Mouse (Mus musculus): ENCODE results near the gene Ooep. TPM values are rescaled to one million over a fixed set of nuclear protein-coding genes. Genes with fewer than 3 reads are reported as not detected.
A peak's percentile ranks its signal among the peaks of the same experiment; 100 is the strongest.

The Ooep gene
- polyA plus RNA-seq (2014; fragmentation: Nextera tagmentation; extraction: Ambion mirVana), result 1.4 and 1.8 TPM in 2 replicates

DNA sequence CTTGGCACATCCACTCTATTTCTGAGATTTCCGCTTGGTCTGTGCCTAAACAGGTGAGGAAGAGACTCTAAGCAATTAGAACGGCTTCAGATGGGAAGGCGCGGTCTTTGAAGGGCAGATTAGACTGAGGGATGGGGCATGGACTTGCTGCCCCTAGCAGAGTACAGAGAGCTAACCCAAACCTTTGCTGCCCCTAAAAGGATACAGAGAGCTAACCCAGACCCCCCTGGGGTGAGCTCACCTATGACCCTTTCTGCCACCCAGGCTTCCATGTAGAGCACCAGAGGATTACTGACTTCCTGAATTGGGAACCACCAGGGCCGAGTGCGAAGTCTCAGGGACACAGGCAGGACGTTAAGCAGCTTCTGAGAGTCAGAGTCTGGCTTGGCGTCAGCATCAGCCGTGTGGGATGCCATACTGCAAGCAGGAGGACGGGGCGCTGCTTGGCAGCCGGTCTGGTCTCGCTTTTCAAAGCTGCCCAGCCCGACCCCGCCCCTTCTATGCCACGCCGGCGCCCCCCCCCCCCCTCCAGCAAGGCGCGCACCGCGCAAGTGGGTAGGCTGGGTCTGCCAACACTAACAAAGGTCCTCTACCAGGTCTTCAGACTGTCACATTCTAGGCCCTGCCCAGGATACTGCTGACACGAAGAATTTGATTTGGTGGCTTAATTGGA is at the start of gene Ooep:
Ooep (minus strand) TSS at position 613 of the 673 bp plus-strand sequence.
- WGBS, result 3% methylated on average over 19 of the region's 23 CpGs
- no peaks in the 10 kb centered on the region for H3K36me3 ChIP-seq (ENCODE audit: control insufficient read depth, insufficient read depth, low read length)
- H3K9me3 ChIP-seq (ENCODE audit: control insufficient read depth, low read length), result no peaks in the 10 kb centered on the region
- H3K4me1 ChIP-seq (ENCODE audit: control insufficient read depth, insufficient read depth, low read length), result peaks cover 6% of the 10 kb centered on the region
- peak; percentile 86 for ATAC-seq (ENCODE audit: low FRiP score)
- peak within 1 kb of the TSS; percentile 30 for H3K4me3 ChIP-seq (ENCODE audit: low read depth, low read length)
- H3K9ac ChIP-seq (ENCODE audit: low read length), result peak within 1 kb of the TSS; percentile 52
- H3K4me2 ChIP-seq, result peak within 1 kb of the TSS; percentile 64
- peak; percentile 89 for DNase-seq (ENCODE audit: low spot score, missing footprints)
- H3K27ac ChIP-seq (ENCODE audit: low read depth, low read length), result no peak within 1 kb of the TSS
- peaks cover 2% of the 10 kb centered on the region; the same call in 1 of the 2 replicates for H3K27me3 ChIP-seq (ENCODE audit: control insufficient read depth, insufficient read depth, low read length)

DNA sequence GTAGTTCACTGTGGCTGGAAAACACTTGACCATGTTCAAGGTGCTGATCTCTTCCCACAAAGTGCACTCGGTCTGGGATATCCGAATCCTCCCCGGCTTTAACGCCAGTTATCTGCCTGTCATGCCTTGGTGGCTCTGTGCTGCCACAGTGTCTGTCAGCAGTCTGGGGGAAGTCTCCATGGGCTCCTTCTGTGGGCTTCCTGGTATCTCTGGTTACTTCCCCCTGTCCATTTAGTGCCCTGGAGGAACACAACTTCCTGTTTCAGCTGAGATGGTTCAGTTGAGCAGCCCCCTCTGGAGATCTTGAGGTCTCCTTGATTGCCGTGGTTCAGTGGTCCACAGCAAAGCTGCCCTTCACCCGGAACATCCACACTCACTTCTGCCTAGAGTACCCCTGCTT is 49.7 kb upstream of the Ooep start:
- no peak overlapping the region for H3K9ac ChIP-seq (ENCODE audit: low read length)
- no peak for DNase-seq (ENCODE audit: low spot score, missing footprints)
- no peak overlapping the region for H3K4me2 ChIP-seq
- ATAC-seq (ENCODE audit: low FRiP score), result no peak
- H3K36me3 ChIP-seq (ENCODE audit: control insufficient read depth, insufficient read depth, low read length), result no peaks in the 10 kb centered on the region
- 85% methylated on average over 6 of the region's 6 CpGs for WGBS
- H3K9me3 ChIP-seq (ENCODE audit: control insufficient read depth, low read length), result no peaks in the 10 kb centered on the region
- H3K27ac ChIP-seq (ENCODE audit: low read depth, low read length), result no peak overlapping the region
- no peak overlapping the region for H3K4me3 ChIP-seq (ENCODE audit: low read depth, low read length)
- no peaks in the 10 kb centered on the region for H3K27me3 ChIP-seq (ENCODE audit: control insufficient read depth, insufficient read depth, low read length)
- H3K4me1 ChIP-seq (ENCODE audit: control insufficient read depth, insufficient read depth, low read length), result no peaks in the 10 kb centered on the region

DNA sequence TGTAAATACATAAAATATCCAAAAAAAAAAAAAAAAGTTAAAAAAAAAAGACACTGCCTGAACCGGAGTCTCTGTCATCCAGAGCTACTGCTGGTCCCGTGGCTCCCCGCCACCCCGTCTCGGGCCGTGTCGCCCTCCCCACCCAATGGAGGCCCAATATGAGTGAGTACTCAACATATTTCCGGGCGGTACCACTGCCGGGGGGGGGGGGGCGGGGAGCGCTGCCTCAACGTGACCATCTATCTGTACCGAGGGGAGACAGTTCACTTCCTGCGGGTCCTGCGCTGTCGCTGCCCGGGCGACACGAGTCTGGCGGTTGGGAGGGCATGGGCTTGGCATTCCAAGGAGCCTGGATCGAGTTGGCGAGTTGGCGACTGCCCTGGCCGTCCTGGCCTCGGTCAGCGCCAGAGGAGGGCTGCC is 48.8 kb upstream of the Ooep start:
- Histone ChIP-seq H3K27me3 (ENCODE audit: control insufficient read depth, insufficient read depth, low read length) (no peaks in the 10 kb centered on the region), H3K27ac (ENCODE audit: low read depth, low read length) (no peak overlapping the region), H3K4me2 (peak overlapping the region; percentile 39), H3K9ac (ENCODE audit: low read length) (peak overlapping the region; percentile 21; the same call in 1 of the 2 replicates), H3K4me1 (ENCODE audit: control insufficient read depth, insufficient read depth, low read length) (no peaks in the 10 kb centered on the region), H3K4me3 (ENCODE audit: low read depth, low read length) (peak overlapping the region; percentile 6), H3K9me3 (ENCODE audit: control insufficient read depth, low read length) (no peaks in the 10 kb centered on the region), H3K36me3 (ENCODE audit: control insufficient read depth, insufficient read depth, low read length) (no peaks in the 10 kb centered on the region)
- ATAC-seq (ENCODE audit: low FRiP score) (peak; percentile 63), DNase-seq (ENCODE audit: low spot score, missing footprints) (no peak)
- 27% methylated on average over 27 of the region's 27 CpGs for WGBS

DNA sequence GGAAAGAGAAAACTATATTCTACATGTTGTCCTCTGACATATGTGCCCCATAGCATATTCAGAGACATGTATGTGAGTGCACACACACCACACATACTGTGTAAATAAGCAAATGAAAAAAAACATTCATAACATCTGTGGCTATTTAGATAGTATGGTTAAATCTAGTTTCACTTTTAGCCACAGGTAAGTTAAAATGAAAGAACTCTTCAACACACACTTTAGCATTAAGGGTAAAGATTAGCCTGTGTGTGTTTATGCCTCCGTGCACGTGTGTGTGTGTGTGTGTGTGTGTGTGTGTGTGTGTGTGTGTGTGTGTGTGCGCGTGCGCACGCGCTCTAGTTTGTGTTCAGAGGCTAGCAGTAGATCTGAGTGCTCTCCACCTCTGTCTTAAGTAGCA is 23.1 kb upstream of the Ooep start:
- Histone ChIP-seq H3K4me2 (no peak overlapping the region), H3K4me3 (ENCODE audit: low read depth, low read length) (no peak overlapping the region), H3K9me3 (ENCODE audit: control insufficient read depth, low read length) (no peaks in the 10 kb centered on the region), H3K27ac (ENCODE audit: low read depth, low read length) (no peak overlapping the region), H3K4me1 (ENCODE audit: control insufficient read depth, insufficient read depth, low read length) (no peaks in the 10 kb centered on the region), H3K27me3 (ENCODE audit: control insufficient read depth, insufficient read depth, low read length) (peaks cover 10% of the 10 kb centered on the region), H3K9ac (ENCODE audit: low read length) (no peak overlapping the region), H3K36me3 (ENCODE audit: control insufficient read depth, insufficient read depth, low read length) (no peaks in the 10 kb centered on the region)
- DNase-seq (ENCODE audit: low spot score, missing footprints) (no peak), ATAC-seq (ENCODE audit: low FRiP score) (no peak)
- 94% methylated on average over 7 of the region's 7 CpGs for WGBS

DNA sequence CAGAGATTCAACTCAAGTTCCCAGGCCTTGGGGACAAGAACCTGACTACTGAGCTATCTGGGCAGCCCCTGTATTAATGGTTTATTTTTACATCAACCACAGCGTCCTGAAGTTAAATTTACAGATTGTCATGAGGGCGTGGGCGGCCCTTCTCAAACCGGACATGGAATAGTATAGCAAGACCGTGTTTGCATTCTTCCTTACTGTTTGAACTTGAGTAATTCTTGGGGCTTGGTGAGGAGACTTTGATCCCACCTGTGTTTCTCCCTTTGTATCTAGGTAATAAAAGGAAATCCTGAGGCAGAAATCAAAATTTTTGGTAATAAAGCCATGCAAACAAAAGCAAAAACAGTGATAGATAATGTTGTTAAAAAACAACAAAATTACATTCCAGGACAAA is 22.0 kb upstream of the Ooep start:
- Histone ChIP-seq H3K27me3 (ENCODE audit: control insufficient read depth, insufficient read depth, low read length) (peaks cover 20% of the 10 kb centered on the region), H3K36me3 (ENCODE audit: control insufficient read depth, insufficient read depth, low read length) (no peaks in the 10 kb centered on the region), H3K9ac (ENCODE audit: low read length) (no peak overlapping the region), H3K4me3 (ENCODE audit: low read depth, low read length) (no peak overlapping the region), H3K9me3 (ENCODE audit: control insufficient read depth, low read length) (no peaks in the 10 kb centered on the region), H3K4me1 (ENCODE audit: control insufficient read depth, insufficient read depth, low read length) (no peaks in the 10 kb centered on the region), H3K4me2 (no peak overlapping the region), H3K27ac (ENCODE audit: low read depth, low read length) (no peak overlapping the region)
- DNase-seq (ENCODE audit: low spot score, missing footprints), result no peak
- no peak for ATAC-seq (ENCODE audit: low FRiP score)
- WGBS, result 87% methylated on average over 5 of the region's 5 CpGs

DNA sequence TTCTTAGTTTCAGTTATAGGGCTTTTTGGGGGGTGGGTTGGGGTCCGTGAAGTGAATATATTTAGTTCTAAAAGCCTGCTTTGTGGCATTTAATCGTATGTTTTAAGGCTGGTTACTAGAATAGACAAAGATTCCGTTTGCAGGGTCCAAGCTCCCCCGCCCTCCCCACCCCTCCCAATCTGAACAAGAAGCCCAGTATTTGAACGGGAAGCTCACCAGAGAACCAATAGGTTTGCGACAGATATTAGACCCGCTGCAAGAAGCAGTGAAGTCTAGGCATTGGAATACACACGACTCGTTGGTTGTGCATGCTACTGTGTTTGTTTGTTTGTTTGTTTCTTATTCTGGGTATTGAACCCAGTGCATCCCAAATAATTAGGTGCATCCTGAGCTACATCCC is 18.0 kb upstream of the Ooep start:
- Histone ChIP-seq H3K9me3 (ENCODE audit: control insufficient read depth, low read length) (no peaks in the 10 kb centered on the region), H3K27ac (ENCODE audit: low read depth, low read length) (no peak overlapping the region), H3K4me1 (ENCODE audit: control insufficient read depth, insufficient read depth, low read length) (no peaks in the 10 kb centered on the region), H3K27me3 (ENCODE audit: control insufficient read depth, insufficient read depth, low read length) (peaks cover 41% of the 10 kb centered on the region), H3K4me2 (no peak overlapping the region), H3K4me3 (ENCODE audit: low read depth, low read length) (no peak overlapping the region), H3K36me3 (ENCODE audit: control insufficient read depth, insufficient read depth, low read length) (no peaks in the 10 kb centered on the region), H3K9ac (ENCODE audit: low read length) (no peak overlapping the region)
- WGBS, result 65% methylated on average over 9 of the region's 9 CpGs
- ATAC-seq (ENCODE audit: low FRiP score) (no peak), DNase-seq (ENCODE audit: low spot score, missing footprints) (no peak)

DNA sequence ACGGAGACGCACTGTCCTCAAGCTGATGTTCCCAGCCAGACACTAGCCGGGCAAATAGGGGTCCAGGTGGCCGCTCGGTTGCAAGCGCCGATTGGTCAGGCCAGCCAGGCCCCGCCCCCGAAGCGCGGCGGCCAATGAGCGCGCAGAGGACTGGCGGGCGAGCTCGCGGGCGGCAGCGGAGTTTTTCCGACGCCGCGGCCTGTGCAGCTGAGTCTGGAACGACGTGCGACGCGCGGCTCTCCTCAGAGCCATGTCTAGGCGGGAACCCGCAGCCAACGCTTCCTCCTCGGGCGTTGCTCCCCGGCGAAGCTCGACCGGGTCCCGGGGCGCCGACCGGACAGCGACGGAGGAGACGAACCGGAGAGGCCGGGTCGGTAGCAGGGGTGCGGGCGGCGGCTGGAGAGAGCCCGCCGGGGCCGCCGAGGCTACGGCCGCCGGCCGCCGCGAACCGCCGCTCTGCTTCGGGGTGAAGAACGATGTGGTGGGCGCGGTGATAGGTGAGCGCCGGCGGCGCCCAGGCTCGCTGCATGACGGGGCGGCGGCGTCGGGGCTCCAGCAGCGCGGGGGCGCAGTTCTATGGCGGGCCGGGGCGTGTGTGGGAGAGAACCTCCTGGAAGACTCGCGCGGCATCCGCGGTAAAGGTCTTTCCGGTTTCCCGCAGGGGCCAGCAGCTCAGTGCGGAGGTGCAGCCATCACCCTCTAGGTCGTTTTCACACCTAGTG is 17.3 kb upstream of the Ooep start, which contains the start of gene Ddx43:
Ddx43 (plus strand) TSS at position 148 of the 722 bp plus-strand sequence.
- Histone ChIP-seq H3K4me2 (peak within 1 kb of the TSS; percentile 40), H3K9me3 (ENCODE audit: control insufficient read depth, low read length) (no peaks in the 10 kb centered on the region), H3K27me3 (ENCODE audit: control insufficient read depth, insufficient read depth, low read length) (peaks cover 41% of the 10 kb centered on the region), H3K36me3 (ENCODE audit: control insufficient read depth, insufficient read depth, low read length) (no peaks in the 10 kb centered on the region), H3K27ac (ENCODE audit: low read depth, low read length) (no peak within 1 kb of the TSS), H3K4me3 (ENCODE audit: low read depth, low read length) (peak within 1 kb of the TSS; percentile 32), H3K4me1 (ENCODE audit: control insufficient read depth, insufficient read depth, low read length) (no peaks in the 10 kb centered on the region), H3K9ac (ENCODE audit: low read length) (no peak within 1 kb of the TSS)
- DNase-seq (ENCODE audit: low spot score, missing footprints) (peak; percentile 96), ATAC-seq (ENCODE audit: low FRiP score) (peak; percentile 98)
- 5% methylated on average over 93 of the region's 93 CpGs for WGBS

DNA sequence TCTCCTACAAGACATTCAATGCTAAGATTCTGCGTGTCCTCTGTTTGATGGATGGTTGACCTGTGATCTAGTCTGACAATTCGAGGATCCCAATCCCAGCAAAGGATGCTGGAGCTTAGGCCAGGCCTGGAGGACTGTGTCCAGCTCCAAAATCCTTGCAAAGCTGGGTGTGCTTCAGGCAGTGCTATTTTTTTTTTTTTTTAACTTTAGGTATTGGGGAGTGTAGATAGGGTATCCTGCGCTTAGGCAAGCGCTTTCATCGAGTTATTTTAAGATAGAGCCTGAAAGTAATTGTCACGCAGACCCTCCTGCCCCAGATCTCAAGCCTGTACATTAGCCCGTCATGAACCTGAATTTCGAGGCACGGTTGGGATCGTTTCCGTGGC is 16.7 kb upstream of the Ooep start:
- DNase-seq (ENCODE audit: low spot score, missing footprints), result no peak
- 35% methylated on average over 11 of the region's 11 CpGs for WGBS
- H3K4me1 ChIP-seq (ENCODE audit: control insufficient read depth, insufficient read depth, low read length), result no peaks in the 10 kb centered on the region
- no peaks in the 10 kb centered on the region for H3K36me3 ChIP-seq (ENCODE audit: control insufficient read depth, insufficient read depth, low read length)
- ATAC-seq (ENCODE audit: low FRiP score), result no peak
- H3K27ac ChIP-seq (ENCODE audit: low read depth, low read length), result no peak overlapping the region
- no peaks in the 10 kb centered on the region for H3K9me3 ChIP-seq (ENCODE audit: control insufficient read depth, low read length)
- peaks cover 41% of the 10 kb centered on the region for H3K27me3 ChIP-seq (ENCODE audit: control insufficient read depth, insufficient read depth, low read length)
- peak overlapping the region; percentile 32; the same call in 1 of the 2 replicates for H3K4me3 ChIP-seq (ENCODE audit: low read depth, low read length)
- no peak overlapping the region for H3K9ac ChIP-seq (ENCODE audit: low read length)
- H3K4me2 ChIP-seq, result no peak overlapping the region; the same call in 1 of the 2 replicates

DNA sequence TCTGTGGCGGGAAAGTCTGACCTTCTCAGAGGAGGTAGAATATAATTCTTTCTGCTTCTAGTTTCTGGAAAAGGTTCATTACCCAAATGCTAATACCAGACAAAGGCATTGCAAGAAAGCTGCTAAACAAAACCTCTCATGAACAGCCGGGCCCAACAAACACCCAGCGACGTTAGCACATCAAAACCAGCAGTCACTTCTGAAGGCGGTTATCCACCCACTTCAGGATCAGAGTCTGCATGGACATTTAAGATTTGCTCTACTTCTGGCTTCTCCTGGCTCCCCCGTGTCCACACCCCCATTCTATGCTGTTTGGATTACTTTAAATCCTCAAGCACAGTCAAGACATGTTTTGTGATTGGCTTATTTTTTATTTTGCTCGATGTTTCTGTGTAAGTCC is 16.1 kb upstream of the Ooep start:
- H3K27ac ChIP-seq (ENCODE audit: low read depth, low read length), result no peak overlapping the region
- no peaks in the 10 kb centered on the region for H3K36me3 ChIP-seq (ENCODE audit: control insufficient read depth, insufficient read depth, low read length)
- no peak for ATAC-seq (ENCODE audit: low FRiP score)
- peaks cover 41% of the 10 kb centered on the region for H3K27me3 ChIP-seq (ENCODE audit: control insufficient read depth, insufficient read depth, low read length)
- DNase-seq (ENCODE audit: low spot score, missing footprints), result no peak
- no peaks in the 10 kb centered on the region for H3K9me3 ChIP-seq (ENCODE audit: control insufficient read depth, low read length)
- no peak overlapping the region for H3K4me3 ChIP-seq (ENCODE audit: low read depth, low read length)
- no peak overlapping the region for H3K4me2 ChIP-seq
- 68% methylated on average over 7 of the region's 7 CpGs for WGBS
- no peak overlapping the region for H3K9ac ChIP-seq (ENCODE audit: low read length)
- no peaks in the 10 kb centered on the region for H3K4me1 ChIP-seq (ENCODE audit: control insufficient read depth, insufficient read depth, low read length)
